Mouse (Mus musculus) large intestine, adult 2 months (tissue): ENCODE data around the gene Resp18. TPM values are rescaled to one million over a fixed set of nuclear protein-coding genes. Genes with fewer than 3 reads are reported as not detected.
A peak's percentile ranks its signal among the peaks of the same experiment; 100 is the strongest.

Source experiments
- DNase-seq: peaks from one replicate; pipeline ENCODE4 v3.0.0-alpha.2; 2012; ENCODE audit warnings: low read depth, low spot score
- WGBS: fragments of 180-500 bp; shearing (Covaris S2); methylation state at CpG from one replicate; pipeline ENCODE4 v1.1.7; 2018; 5-methylcytosine and 5-hydroxymethylcytosine counted together
- polyA plus RNA-seq: library from polyadenylated mRNA; depleted of rRNA; stranded (reverse); fragments of >200 nt; gene quantifications from 2 replicates; pipeline ENCODE4 v1.2.3, GENCODE M21; 2012

Resp18 gene
- polyA plus RNA-seq, 1 experiment: 17.7 TPM

GRCm38 (mm10) chr1:75283017-75283416, 4.8 kb upstream of the Resp18 start:
- WGBS: 63% methylated on average over 5 of the region's 5 CpGs
- no peak for DNase-seq

- WGBS: 11% methylated on average over 23 of the region's 23 CpGs
- peak; percentile 21 for DNase-seq
These were observed 723 bp downstream of the Resp18 start for GRCm38 (mm10) chr1:75277195-75278188.

GRCm38 (mm10) chr1:75264091-75264880, 13.9 kb downstream of the Resp18 start, which contains the start of gene Ptprn:
Gene Ptprn (minus strand): TSS chr1:75264502.
- 14% methylated on average over 32 of the region's 32 CpGs for WGBS
- no peak for DNase-seq

- DNase-seq: peak; percentile 35
- WGBS: 4% methylated on average over 40 of the region's 40 CpGs
These were observed 15.0 kb downstream of the Resp18 start for GRCm38 (mm10) chr1:75262969-75263951.

GRCm38 (mm10) chr1:75261278-75261677, 16.9 kb downstream of the Resp18 start:
- no peak for DNase-seq

GRCm38 (mm10) chr1:75255516-75256046, 22.6 kb downstream of the Resp18 start:
- 46% methylated on average over 10 of the region's 10 CpGs for WGBS
- DNase-seq: no peak

GRCm38 (mm10) chr1:75254625-75255013, 23.6 kb downstream of the Resp18 start:
- DNase-seq: no peak
- 73% methylated on average over 8 of the region's 8 CpGs for WGBS

GRCm38 (mm10) chr1:75253849-75254624, 24.2 kb downstream of the Resp18 start:
- DNase-seq: no peak

GRCm38 (mm10) chr1:75253029-75253428, 25.2 kb downstream of the Resp18 start:
- WGBS: 82% methylated on average over 16 of the region's 16 CpGs
- no peak for DNase-seq

More at GRCm38 (mm10) chr1:75253849-75254624, 24.2 kb downstream of the Resp18 start:
- 63% methylated on average over 16 of the region's 16 CpGs for WGBS

- DNase-seq: no peak
- 74% methylated on average over 13 of the region's 13 CpGs for WGBS
These were observed 25.9 kb downstream of the Resp18 start for GRCm38 (mm10) chr1:75252308-75252707.

- DNase-seq: no peak
- 2% methylated on average over 21 of the region's 22 CpGs for WGBS
These were observed 26.9 kb downstream of the Resp18 start for GRCm38 (mm10) chr1:75251112-75251970.

- DNase-seq: no peak
- 89% methylated on average over 3 of the region's 3 CpGs for WGBS
These were observed 27.7 kb downstream of the Resp18 start for GRCm38 (mm10) chr1:75250498-75250897.

- no peak for DNase-seq
These were observed 30.0 kb downstream of the Resp18 start for GRCm38 (mm10) chr1:75248041-75248772.

GRCm38 (mm10) chr1:75247071-75247930, 30.9 kb downstream of the Resp18 start:
- no peak for DNase-seq
- WGBS: 84% methylated on average over 16 of the region's 16 CpGs

More at GRCm38 (mm10) chr1:75248041-75248772, 30.0 kb downstream of the Resp18 start:
- 33% methylated on average over 9 of the region's 9 CpGs for WGBS

- DNase-seq: no peak
- WGBS: 41% methylated on average over 4 of the region's 4 CpGs
These were observed 33.4 kb downstream of the Resp18 start for GRCm38 (mm10) chr1:75244836-75245235.
